9 mouse cellular contexts compared by ENCODE assay signal in the genomic region with DNA sequence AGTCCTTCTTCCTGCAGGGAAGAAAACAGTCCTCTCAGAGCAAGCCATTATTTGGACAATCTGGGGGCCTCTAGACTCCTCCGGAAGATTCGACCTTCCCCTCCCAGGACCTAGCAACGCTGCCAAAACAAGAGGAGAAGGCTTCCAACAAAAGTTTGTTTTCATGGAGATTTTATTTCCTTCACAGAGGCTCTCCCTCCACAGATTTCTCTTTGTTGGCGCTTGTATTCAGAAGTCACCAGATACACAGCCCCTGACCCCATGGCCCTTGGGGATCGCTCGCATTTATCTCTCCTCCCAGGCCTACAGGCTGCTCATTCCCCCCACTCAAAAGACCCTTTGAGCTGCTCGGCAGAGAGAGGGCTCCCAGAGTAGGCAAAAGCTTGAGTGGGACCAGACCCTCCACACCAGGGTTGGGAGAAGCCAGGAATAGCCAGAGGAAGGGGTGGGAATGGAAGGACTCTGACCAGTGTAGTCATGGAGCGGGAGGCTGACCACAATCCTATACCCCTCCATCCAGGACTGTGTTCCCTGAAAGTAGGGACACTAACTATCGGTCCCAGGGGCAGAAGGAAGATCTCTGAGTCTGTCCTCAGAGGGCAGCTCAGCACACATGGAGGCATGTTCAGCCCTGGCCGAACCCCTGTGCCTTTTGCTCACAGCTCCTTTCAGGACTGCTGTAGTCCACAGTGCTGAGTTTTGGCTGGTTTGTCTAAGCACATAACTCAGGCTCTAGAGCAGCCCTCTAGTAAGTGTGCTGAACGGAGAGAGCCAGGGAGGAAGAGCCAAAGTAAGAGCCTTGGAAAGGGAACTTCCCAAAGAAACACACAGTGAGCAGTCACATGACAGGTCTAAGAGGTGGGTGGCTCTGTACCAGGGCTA. TPM values are rescaled to one million over a fixed set of nuclear protein-coding genes. Genes with fewer than 3 reads are reported as not detected.
DNase-seq lines count a peak whose midpoint lies in the region; ATAC-seq lines count a peak whose summit lies in the region.
"Had no signal": no experiment of that assay in that cellular context is flagged by ENCODE, and none has a peak within 500 bp of the region (broad histone marks: within the 10 kb centered on the region; RNA-seq: fewer than 3 reads in every experiment).

No protein-coding gene starts in this region.

- no peak overlapping the region for H3K4me2 ChIP-seq in forebrain, embryonic 13.5 days
- H3K4me2 ChIP-seq in limb, embryonic 15.5 days, result no peak overlapping the region

- no peak overlapping the region for H3K4me3 ChIP-seq in forebrain, embryonic 10.5 days
- no peak overlapping the region for H3K4me3 ChIP-seq in forebrain, embryonic 13.5 days
- H3K4me3 ChIP-seq in heart, embryonic 10.5 days, result no peak overlapping the region
- no peak overlapping the region for H3K4me3 ChIP-seq in limb, embryonic 15.5 days

- H3K9ac ChIP-seq in forebrain, embryonic 13.5 days, result no peak overlapping the region
- no peak overlapping the region for H3K9ac ChIP-seq in limb, embryonic 15.5 days

- DNase-seq in forebrain, embryonic 10.5 days (ENCODE audit: extremely low spot score, low spot score), result no peak
- DNase-seq in CD4-positive helper T cell, adult 2 months (ENCODE audit: low read depth, low spot score), result peak; percentile 3
- DNase-seq in heart, embryonic 10.5 days (ENCODE audit: low spot score), result no peak
- DNase-seq in right cerebral cortex, postnatal 36 days (ENCODE audit: low spot score in 2 of 2), result no peak
- no peak for DNase-seq in right cerebral cortex, adult 18-20 months
- DNase-seq in cerebellum, postnatal 36 days, result no peak
- DNase-seq: layer of hippocampus, postnatal 36 days had no signal

- H3K9me3 ChIP-seq in forebrain, embryonic 10.5 days, result no peaks in the 10 kb centered on the region
- no peaks in the 10 kb centered on the region for H3K9me3 ChIP-seq in forebrain, embryonic 13.5 days (replicated peaks)
- no peaks in the 10 kb centered on the region for H3K9me3 ChIP-seq in heart, embryonic 10.5 days
- no peaks in the 10 kb centered on the region for H3K9me3 ChIP-seq in limb, embryonic 15.5 days

- no peaks in the 10 kb centered on the region for H3K27me3 ChIP-seq in forebrain, embryonic 10.5 days (ENCODE audit: poor library complexity, severe bottlenecking)
- H3K27me3 ChIP-seq in forebrain, embryonic 13.5 days, result no peaks in the 10 kb centered on the region
- no peaks in the 10 kb centered on the region for H3K27me3 ChIP-seq in heart, embryonic 10.5 days (ENCODE audit: insufficient read depth, poor library complexity, severe bottlenecking)
- no peaks in the 10 kb centered on the region for H3K27me3 ChIP-seq in limb, embryonic 15.5 days

- peaks cover 57% of the 10 kb centered on the region for H3K4me1 ChIP-seq in forebrain, embryonic 10.5 days
- peaks cover 14% of the 10 kb centered on the region for H3K4me1 ChIP-seq in forebrain, embryonic 13.5 days
- peaks cover 23% of the 10 kb centered on the region for H3K4me1 ChIP-seq in heart, embryonic 10.5 days
- H3K4me1 ChIP-seq in limb, embryonic 15.5 days, result peaks cover 9% of the 10 kb centered on the region; the same call in 1 of the 2 replicates

- peaks cover 14% of the 10 kb centered on the region for H3K36me3 ChIP-seq in forebrain, embryonic 10.5 days (replicated peaks)
- no peaks in the 10 kb centered on the region for H3K36me3 ChIP-seq in forebrain, embryonic 13.5 days (ENCODE audit: poor library complexity, severe bottlenecking)
- no peaks in the 10 kb centered on the region for H3K36me3 ChIP-seq in heart, embryonic 10.5 days
- no peaks in the 10 kb centered on the region for H3K36me3 ChIP-seq in limb, embryonic 15.5 days

- no peak for ATAC-seq in forebrain, embryonic 13.5 days
- peak; percentile 40 for ATAC-seq in limb, embryonic 15.5 days (ENCODE audit: insufficient number of reproducible peaks, low FRiP score, low TSS enrichment, low read depth)

- peak overlapping the region; percentile 81 for H3K27ac ChIP-seq in forebrain, embryonic 10.5 days
- no peak overlapping the region for H3K27ac ChIP-seq in forebrain, embryonic 13.5 days
- H3K27ac ChIP-seq in heart, embryonic 10.5 days, result peak overlapping the region; percentile 67
- peak overlapping the region; percentile 38 for H3K27ac ChIP-seq in limb, embryonic 15.5 days

- WGBS in forebrain, embryonic 10.5 days, result 42% methylated on average over 11 of the region's 11 CpGs
- 43% methylated on average over 11 of the region's 11 CpGs for WGBS in forebrain, embryonic 13.5 days
- 46% methylated on average over 11 of the region's 11 CpGs for WGBS in heart, embryonic 10.5 days
- 55% methylated on average over 11 of the region's 11 CpGs for WGBS in limb, embryonic 15.5 days

RNA-seq across cellular contexts. Expression of gene Pknox2, which starts 45.9 kb away (rescaled TPM):
- polyA plus RNA-seq in forebrain, embryonic 10.5 days (2016; fragmentation: Nextera tagmentation; extraction: Ambion mirVana), result 35.3 and 36.8 TPM in 2 replicates
- 18.7 and 23.4 TPM in 2 replicates for polyA plus RNA-seq in forebrain, embryonic 13.5 days (2015; fragmentation: Nextera tagmentation; extraction: Ambion mirVana)
- polyA plus RNA-seq in heart, embryonic 10.5 days (2016; fragmentation: Nextera tagmentation; extraction: Ambion mirVana), result 8.8 and 9.1 TPM in 2 replicates
- polyA plus RNA-seq in limb, embryonic 15.5 days (2015; fragmentation: Nextera tagmentation; extraction: Ambion mirVana), result 8.1 and 8.7 TPM in 2 replicates
